Mouse (Mus musculus) 3T3-L1 (cell line): ENCODE measurements around the gene Klk9.

ENCODE experiments used
- DNase-seq: peaks from one replicate; pipeline ENCODE4 v3.0.0-alpha.2; 2015; ENCODE audit warnings: low read depth, low spot score

The Klk9 gene

GRCm38 (mm10) chr7:43789295-43789694 lies 2.4 kb upstream of the Klk9 start:
- peak; percentile 44 for DNase-seq

GRCm38 (mm10) chr7:43796355-43796754 lies 4.7 kb downstream of the Klk9 start:
- DNase-seq = no peak

- no peak for DNase-seq
Observed at GRCm38 (mm10) chr7:43797333-43797769, 5.7 kb downstream of the Klk9 start, which contains the start of gene Klk8. Gene Klk8, plus strand, starts transcription at chr7:43797577.

- no peak for DNase-seq
Observed at GRCm38 (mm10) chr7:43797844-43798462, 6.3 kb downstream of the Klk9 start.

- DNase-seq = no peak
Observed at GRCm38 (mm10) chr7:43799876-43800275, 8.2 kb downstream of the Klk9 start.

- DNase-seq = no peak
Observed at GRCm38 (mm10) chr7:43810994-43811393, 19.3 kb downstream of the Klk9 start, which contains the start of gene Klk7. Gene Klk7, plus strand, starts transcription at chr7:43811294.

GRCm38 (mm10) chr7:43815211-43815610 lies 23.5 kb downstream of the Klk9 start:
- DNase-seq = no peak

- DNase-seq = no peak
Observed at GRCm38 (mm10) chr7:43816746-43817145, 25.1 kb downstream of the Klk9 start.

GRCm38 (mm10) chr7:43821581-43821980 lies 29.9 kb downstream of the Klk9 start:
- no peak for DNase-seq

GRCm38 (mm10) chr7:43824199-43824598 lies 32.5 kb downstream of the Klk9 start, which contains the start of gene Klk6:
Gene Klk6, plus strand, starts transcription at chr7:43824499.
- no peak for DNase-seq

- no peak for DNase-seq
Observed at GRCm38 (mm10) chr7:43826056-43826455, 34.4 kb downstream of the Klk9 start.

- DNase-seq = no peak
Observed at GRCm38 (mm10) chr7:43827706-43828105, 36.0 kb downstream of the Klk9 start.

GRCm38 (mm10) chr7:43829006-43829405 lies 37.3 kb downstream of the Klk9 start:
- DNase-seq = no peak

GRCm38 (mm10) chr7:43841701-43842100 lies 50.0 kb downstream of the Klk9 start, which contains the start of gene Klk5:
Gene Klk5, plus strand, starts transcription at chr7:43841971.
- no peak for DNase-seq

GRCm38 (mm10) chr7:43843801-43844200 lies 52.1 kb downstream of the Klk9 start:
- DNase-seq = no peak
